In the genomic region with DNA sequence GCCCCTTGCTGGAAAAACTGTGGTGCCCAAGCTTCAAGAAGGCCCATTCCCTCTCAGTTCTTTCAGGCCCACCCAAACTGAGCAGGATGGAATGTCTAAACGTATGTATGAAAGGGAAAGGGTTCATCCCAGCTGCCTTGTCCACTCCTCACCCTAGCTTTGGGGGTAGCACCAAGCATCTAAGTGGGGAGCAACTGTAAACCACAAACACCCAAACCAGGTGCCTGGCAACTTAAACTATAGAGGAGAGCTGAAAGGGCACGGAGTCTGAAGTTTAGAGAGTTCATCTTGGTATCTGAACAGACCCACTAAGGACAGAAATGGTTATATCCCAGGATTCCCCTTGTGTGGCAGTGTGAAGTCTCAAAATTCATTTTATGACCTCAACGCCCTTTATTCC, we compare ENCODE assay signal across 9 mouse cellular contexts.
DNase-seq lines count a peak whose midpoint lies in the region; ATAC-seq lines count a peak whose summit lies in the region.
"Had no signal": no experiment of that assay in that cellular context is flagged by ENCODE, and none has a peak within 500 bp of the region (broad histone marks: within the 10 kb centered on the region; RNA-seq: fewer than 3 reads in every experiment).

No protein-coding gene starts in this region.

- H3K4me2 ChIP-seq in embryonic facial prominence, embryonic 13.5 days: peak overlapping the region; percentile 70
- H3K4me2 ChIP-seq in intestine, embryonic 15.5 days (replicated peaks): peak overlapping the region; percentile 77
- H3K4me2 ChIP-seq in neural tube, embryonic 13.5 days: peak overlapping the region; percentile 76

- H3K9me3 ChIP-seq in heart, embryonic 10.5 days: no peaks in the 10 kb centered on the region
- H3K9me3 ChIP-seq in embryonic facial prominence, embryonic 13.5 days: no peaks in the 10 kb centered on the region
- H3K9me3 ChIP-seq in intestine, embryonic 15.5 days: no peaks in the 10 kb centered on the region
- H3K9me3 ChIP-seq in neural tube, embryonic 13.5 days: no peaks in the 10 kb centered on the region

- peak overlapping the region; percentile 74 for H3K9ac ChIP-seq in embryonic facial prominence, embryonic 13.5 days
- H3K9ac ChIP-seq in intestine, embryonic 15.5 days: peak overlapping the region; percentile 52; the same call in 1 of the 2 replicates
- peak overlapping the region; percentile 72 for H3K9ac ChIP-seq in neural tube, embryonic 13.5 days

- H3K36me3 ChIP-seq in heart, embryonic 10.5 days: no peaks in the 10 kb centered on the region
- no peaks in the 10 kb centered on the region for H3K36me3 ChIP-seq in embryonic facial prominence, embryonic 13.5 days
- no peaks in the 10 kb centered on the region for H3K36me3 ChIP-seq in intestine, embryonic 15.5 days
- no peaks in the 10 kb centered on the region for H3K36me3 ChIP-seq in neural tube, embryonic 13.5 days

- H3K27me3 ChIP-seq in heart, embryonic 10.5 days (ENCODE audit: insufficient read depth, poor library complexity, severe bottlenecking): no peaks in the 10 kb centered on the region
- no peaks in the 10 kb centered on the region for H3K27me3 ChIP-seq in embryonic facial prominence, embryonic 13.5 days
- no peaks in the 10 kb centered on the region for H3K27me3 ChIP-seq in intestine, embryonic 15.5 days (replicated peaks)
- H3K27me3 ChIP-seq in neural tube, embryonic 13.5 days: no peaks in the 10 kb centered on the region

- no peak for DNase-seq in heart, embryonic 10.5 days (ENCODE audit: low spot score)
- DNase-seq in heart, postnatal 25 days (ENCODE audit: low spot score): no peak
- DNase-seq in cerebellum, adult 9-10 months: no peak
- DNase-seq in embryo, embryonic 11 days: no peak
- DNase-seq in kidney, adult 9 months: no peak
- DNase-seq: cerebellum, adult 11 months had no signal

- H3K27ac ChIP-seq in heart, embryonic 10.5 days: peak overlapping the region; percentile 99
- peak overlapping the region; percentile 100 for H3K27ac ChIP-seq in embryonic facial prominence, embryonic 13.5 days
- peak overlapping the region; percentile 98 for H3K27ac ChIP-seq in intestine, embryonic 15.5 days
- peak overlapping the region; percentile 97 for H3K27ac ChIP-seq in neural tube, embryonic 13.5 days (replicated peaks)

- peaks cover 35% of the 10 kb centered on the region for H3K4me1 ChIP-seq in heart, embryonic 10.5 days
- peaks cover 66% of the 10 kb centered on the region for H3K4me1 ChIP-seq in embryonic facial prominence, embryonic 13.5 days
- peaks cover 24% of the 10 kb centered on the region for H3K4me1 ChIP-seq in intestine, embryonic 15.5 days (replicated peaks)
- H3K4me1 ChIP-seq in neural tube, embryonic 13.5 days (replicated peaks): peaks cover 70% of the 10 kb centered on the region

- peak overlapping the region; percentile 66 for H3K4me3 ChIP-seq in heart, embryonic 10.5 days
- H3K4me3 ChIP-seq in embryonic facial prominence, embryonic 13.5 days: peak overlapping the region; percentile 39; the same call in 1 of the 2 replicates
- H3K4me3 ChIP-seq in intestine, embryonic 15.5 days (replicated peaks): peak overlapping the region; percentile 40
- peak overlapping the region; percentile 39 for H3K4me3 ChIP-seq in neural tube, embryonic 13.5 days

- intact Hi-C loops in heart, postnatal 25 days (cut with DNase I): loop anchor here (2.0 to 10.0 kb wide), 5 partner anchors 91 to 437 kb away; partner anchors contain the start of genes Atg10, Ssbp2 and Zcchc9

- 41% methylated on average over 3 of the region's 3 CpGs for WGBS in heart, embryonic 10.5 days
- WGBS in embryonic facial prominence, embryonic 13.5 days: 20% methylated on average over 3 of the region's 3 CpGs
- 27% methylated on average over 3 of the region's 3 CpGs for WGBS in intestine, embryonic 15.5 days
- WGBS in neural tube, embryonic 13.5 days: 25% methylated on average over 3 of the region's 3 CpGs

- no peak for ATAC-seq in embryonic facial prominence, embryonic 13.5 days (ENCODE audit: insufficient number of reproducible peaks, insufficient read depth, low FRiP score, low TSS enrichment, low read depth)
- no peak for ATAC-seq in intestine, embryonic 15.5 days
- ATAC-seq in neural tube, embryonic 13.5 days (ENCODE audit: low read depth): no peak
